Mouse (Mus musculus) spleen, postnatal 10 days (tissue): ENCODE data around the gene Vwc2l.

Experiments
- DNase-seq, 2 experiments: peaks; one replicate each; pipeline ENCODE4 v3.0.0; 2021 to 2022; ENCODE audit warnings: low spot score in 2 of 2

The Vwc2l gene

DNA sequence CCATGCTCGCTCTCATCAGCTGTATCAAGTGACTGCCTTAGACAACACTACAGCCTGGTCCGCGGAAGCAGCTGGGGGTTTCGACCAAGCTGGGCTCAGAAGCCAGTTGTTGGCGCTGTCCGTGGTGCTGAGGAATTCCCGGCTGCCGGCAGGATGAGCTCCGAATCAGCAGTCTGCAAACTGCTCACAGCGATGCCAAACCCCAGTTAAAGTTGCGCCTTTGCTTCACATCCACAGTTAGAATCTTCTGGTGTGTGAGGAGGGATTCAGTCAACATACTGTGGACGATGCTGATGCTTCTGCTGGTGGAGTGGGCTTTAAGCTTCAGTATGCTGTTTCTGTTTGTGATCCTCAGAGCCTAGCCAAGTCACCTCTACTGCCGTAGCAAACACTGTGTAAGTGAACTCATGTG is at the start of gene Vwc2l:
Gene Vwc2l (plus strand): TSS at position 61 of the 412 bp plus-strand sequence.
- peak in 1 of 2 experiments; percentile 42 for DNase-seq

DNA sequence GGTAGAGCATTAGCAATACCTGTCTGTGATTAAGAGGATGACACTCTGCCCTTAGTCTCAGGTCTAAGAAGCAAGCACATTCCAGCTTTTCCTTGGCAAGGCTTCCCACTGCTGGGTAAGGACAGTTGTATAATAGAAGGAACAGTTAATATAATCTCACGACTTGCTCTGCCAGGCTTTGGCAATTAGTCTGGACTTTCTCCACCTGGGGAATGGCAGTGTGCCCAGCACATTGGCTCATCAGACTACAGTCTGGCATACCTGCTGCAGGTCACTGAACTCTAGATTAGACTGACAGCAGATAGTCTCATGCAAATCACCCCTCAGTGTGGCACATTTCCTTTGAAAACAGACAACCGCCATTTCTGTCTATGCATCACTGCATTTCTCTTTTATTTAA is 33.0 kb upstream of the Vwc2l start:
- DNase-seq: no peak

DNA sequence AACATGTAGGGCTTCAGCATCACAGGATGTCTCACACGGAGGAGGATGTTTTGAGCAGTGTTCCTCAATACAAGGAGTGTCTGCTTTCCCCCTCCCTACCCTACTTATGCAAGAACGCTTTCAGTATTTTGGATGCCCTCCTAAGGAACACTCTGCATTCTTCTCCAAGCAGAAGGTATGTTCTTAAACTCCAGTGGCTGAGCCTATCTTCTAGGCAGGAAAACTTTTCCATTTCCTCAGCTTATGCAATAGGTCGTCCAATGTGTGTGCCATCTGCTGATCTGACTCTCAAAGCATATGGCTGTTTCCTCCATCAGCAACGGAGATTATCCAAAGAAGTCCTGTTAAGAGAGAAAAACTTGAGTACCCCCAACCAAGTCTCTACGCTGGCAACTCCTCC is 25.2 kb upstream of the Vwc2l start:
- no peak for DNase-seq

DNA sequence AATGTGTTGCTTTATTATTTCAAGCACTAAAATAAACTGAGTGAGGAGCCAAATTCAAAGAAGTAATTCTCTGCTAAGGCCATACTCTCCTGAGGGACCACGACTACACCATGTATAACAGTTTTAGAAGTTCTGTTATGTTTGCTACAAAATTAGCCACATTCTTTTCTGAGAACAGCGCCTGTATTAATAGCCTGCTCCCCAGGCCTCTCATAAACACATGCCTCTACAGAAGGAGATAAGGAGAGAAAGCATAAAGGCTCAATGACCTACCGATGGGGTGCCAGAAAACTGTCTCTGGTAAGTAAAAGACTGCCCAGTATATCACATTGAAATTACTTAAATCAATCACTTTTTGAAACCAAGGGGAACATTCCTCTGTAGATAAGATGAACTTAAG is 21.6 kb upstream of the Vwc2l start:
- DNase-seq: no peak

DNA sequence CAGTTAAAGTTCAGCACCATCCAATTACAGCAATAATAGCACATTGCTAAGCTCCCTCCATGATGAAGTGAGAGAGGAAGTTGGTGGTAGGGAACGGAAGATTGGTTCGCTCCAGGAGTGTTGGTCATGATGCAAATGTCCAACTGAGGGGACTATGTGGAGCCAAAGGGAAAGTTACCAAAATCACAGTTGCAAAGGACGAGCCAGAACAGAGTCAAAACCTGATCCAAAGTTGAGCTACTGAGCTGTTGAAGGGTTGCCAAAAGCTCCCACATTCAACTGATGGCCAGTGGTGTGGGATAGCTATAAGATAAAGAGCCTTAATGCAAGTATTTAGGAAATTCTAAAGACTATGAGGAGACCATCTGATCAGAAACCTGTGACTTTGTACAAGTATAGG is 19.7 kb upstream of the Vwc2l start:
- no peak for DNase-seq

DNA sequence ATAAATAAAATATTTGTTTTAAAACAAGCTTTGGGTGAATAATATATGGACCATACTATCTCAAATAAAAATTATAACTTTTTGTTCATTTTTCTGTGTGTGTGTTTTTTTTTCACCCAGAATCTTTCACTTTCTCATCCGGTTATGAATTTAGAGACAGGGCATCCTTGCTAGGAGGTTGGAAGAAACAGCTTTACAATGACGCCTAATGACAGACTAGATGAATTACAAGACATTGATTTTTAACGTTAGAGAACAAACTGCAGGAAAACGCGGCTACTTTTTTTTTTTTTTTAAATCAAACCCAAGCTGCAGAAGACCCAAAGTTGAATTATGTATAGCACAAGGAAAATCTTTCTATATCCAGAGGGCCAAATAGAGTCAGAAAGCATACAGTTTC is 470 bp upstream of the Vwc2l start:
- no peak for DNase-seq

DNA sequence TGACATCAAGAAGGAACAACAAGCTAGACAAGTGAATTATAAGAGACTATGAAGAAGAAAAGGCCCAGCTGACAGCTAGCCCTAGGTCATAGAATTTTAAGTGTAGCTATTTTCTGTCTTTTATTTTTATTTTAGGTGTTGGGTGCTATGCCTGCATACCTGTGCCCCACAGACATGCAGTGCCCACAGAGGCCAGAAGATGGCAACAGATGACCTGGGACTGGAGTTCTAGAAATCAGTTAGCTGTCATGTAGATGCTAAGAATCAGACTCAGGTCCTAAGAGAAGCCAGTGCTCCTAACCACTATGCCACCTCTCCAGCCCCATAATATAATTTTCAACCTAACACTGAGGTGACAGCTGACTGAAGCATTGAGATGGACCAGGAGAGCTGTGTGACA is 61.6 kb downstream of the Vwc2l start:
- peak in 1 of 2 experiments; percentile 13 for DNase-seq

DNA sequence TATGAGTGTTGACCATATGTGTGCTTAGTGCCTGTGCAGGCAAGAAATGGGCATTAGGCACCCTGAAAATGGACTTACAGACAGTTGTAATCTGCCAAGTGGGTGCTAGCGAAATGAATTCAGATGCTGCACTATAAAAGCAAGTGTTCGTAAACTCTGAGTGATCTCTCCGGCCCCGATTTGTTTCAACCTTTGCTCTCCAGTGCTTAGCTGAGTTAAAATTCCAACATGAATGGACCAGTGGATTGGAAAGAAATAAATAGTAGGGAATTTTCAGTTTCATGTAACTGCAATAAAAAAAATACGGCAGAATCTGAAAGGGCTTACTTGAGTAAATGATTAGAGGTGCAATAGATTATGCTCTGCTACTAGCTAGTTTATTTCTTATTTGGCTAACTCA is 66.1 kb downstream of the Vwc2l start:
- DNase-seq: no peak

DNA sequence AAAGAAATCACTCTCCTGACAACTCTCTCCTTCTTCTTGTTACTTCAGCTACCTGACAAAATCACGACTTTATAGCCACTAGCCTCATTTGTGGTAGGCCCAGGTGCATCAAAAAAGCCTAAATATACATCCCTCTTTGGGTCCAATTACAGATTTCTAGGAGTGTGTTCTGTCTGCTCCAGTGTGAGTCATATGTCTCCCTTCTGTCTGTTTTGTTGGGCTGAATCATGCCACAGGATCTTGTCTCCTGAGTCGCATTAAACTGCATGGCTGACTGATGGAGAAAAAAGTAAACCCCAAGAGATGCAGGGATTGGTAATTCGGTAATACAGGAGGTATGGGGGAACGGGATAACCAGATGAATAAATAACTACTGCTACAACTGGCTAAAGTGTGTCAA is 69.6 kb downstream of the Vwc2l start:
- no peak for DNase-seq

DNA sequence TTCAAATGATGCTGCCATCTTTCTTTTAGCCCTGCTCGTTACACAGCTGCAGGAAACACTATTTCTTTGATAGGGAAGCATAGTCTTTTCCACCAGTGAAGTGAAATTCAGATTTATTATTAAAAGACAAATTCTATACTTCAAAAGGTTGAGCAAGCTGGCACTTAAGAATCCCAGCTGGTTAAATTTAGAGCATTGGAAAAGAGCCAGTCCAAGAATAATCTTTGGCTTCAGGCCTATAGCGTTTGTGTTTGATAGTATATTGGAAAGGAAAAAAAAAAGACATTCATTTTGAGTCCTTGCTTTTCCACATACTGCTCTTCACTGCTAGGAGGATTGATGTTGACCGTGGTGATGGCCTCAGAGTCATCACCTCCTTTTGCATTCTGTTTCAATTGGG is 77.9 kb downstream of the Vwc2l start:
- no peak for DNase-seq

DNA sequence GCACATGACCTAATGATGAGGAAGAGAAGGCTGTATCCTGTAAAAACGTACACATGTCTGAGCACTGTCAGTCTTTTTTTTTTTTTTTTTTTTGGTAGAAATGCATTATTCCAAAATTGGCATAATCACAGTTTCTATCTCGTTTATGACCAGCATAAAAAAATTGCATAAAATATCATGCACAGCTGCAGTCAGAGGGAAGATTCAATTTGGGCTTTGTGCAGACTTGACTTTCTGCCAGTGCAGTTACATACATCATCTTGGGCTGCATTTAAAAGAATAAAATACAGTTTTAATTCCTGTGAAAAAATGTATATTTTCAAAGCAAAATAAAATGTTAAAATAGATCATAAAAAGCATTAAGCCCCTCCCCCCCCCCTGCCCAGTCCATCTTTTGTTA is 97.6 kb downstream of the Vwc2l start:
- no peak for DNase-seq

DNA sequence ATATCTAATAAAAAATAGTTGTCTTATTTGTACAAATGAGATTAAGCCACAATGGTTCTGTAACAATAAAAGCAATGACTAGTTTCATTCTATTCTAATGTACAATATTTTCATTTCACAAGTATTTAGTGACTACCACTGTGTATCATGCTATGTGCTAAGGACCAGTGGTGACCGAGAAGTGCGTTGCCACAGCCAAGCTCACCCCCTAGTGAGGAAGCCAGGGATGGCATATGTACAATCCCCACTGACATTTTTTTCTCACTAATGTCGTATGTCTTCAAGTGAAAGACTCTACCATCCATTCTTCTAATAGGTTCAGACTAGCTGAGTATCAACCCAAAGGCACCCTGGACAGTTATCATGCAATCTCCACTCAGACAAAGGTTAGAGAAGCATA is 107.7 kb downstream of the Vwc2l start:
- no peak for DNase-seq

DNA sequence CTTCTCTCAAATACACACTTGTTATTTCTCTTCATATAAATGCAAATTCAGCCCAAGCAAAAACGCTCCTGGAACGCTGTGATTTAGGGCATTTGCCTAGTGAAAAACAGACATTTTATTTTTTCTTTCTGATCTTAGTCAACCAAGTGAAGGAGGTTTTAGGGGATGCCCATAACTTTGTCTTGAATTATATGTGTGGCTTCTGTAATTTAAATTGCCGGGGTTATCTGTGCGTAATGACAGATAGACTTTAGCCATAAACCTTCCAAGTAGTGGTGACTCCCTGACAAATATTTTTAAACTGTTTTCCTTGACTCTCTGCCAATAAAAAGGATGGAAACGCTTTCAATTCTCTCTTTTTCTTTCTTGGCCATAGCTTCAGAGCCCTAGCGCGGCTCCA is 116.7 kb downstream of the Vwc2l start:
- no peak for DNase-seq

DNA sequence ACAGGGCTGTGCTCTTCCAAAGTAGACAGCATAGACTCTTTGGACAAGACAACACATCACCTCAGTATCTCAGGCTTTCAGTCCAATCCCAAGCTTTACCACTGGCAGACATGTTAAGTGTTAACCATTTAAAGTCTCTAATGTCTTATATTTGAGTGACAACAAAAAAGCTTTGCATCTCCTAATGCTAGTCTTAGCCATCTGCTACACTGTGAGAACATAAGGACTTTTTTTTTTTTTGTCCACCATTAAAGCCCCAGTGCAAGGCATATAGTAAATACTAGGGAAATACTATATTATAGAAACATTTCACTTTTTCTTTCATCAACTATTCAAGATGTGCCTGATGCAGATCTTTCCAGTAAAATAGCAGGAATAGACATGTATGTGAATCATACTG is 119.8 kb downstream of the Vwc2l start:
- DNase-seq: no peak

DNA sequence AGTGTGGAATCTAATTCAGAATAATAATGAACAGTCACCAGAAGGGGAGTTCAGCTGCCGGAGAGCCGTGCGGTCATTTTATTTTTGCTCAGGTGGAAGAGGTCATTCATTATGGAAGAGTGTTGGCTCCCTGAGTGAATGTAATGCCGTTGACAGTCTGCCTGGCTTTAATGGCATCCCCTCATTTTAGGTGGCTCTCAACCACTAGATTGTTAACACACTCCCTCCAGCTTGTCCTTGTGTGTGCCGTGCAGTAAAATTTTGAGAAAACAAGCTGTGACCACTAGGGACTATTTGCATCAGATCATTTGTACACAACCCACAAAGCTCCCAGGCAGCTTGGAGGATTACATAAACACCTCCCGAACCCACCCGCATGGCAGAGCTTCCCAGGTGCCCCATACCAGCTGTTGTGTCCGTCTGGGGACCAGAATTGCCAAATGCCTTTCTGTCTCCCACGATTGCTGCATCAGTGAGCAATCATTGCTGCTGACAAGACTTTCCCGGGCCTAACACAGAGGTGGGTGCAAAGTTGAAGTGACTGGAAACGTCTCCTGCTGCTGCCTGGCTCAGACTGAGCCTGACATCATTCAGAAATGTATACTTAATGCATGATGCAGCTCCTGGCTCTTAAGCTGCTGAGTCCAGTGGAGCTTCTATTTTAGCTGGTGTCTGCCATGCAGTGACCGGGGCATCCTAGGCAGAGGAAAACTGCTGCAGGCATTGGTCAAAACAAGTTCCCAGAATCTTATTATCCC is 126.3 kb downstream of the Vwc2l start:
- DNase-seq: no peak

DNA sequence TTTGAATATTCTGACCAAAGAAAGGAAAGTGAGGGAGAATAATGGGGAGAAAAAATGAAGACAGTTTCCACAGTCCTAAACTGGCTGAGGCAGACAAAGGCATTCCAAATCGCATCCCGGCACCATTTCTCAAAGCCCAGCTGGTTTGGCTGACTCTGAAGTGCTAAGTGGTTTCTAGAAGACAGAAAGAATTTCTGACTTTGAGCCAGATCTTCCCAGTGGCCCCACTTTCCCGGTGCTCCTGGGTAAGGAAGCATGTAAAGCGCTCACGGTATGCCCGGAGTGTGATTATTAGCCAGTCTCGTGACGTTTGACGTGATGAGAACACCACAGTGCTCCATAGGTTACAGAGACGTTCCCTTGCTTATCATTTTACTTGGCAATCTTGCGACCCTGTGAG is 127.9 kb downstream of the Vwc2l start:
- DNase-seq: no peak

DNA sequence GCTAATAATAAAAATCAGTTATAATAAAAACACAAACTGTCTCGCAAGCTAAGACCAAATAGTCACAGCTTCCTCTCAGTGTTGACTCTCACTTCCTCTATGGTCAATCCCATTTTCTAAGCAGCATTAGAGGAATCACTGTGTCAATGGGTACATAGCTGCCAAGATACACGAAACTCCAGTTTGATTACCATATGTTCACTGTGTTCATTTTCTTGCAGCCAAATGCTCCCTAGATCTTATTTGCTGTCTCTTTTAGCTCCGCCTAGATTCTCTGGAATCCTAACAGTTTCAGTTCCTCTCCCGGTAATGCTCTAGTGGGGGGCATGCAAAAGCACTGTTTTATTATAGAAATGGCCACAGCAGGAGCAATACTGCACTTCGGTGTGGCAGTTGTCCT is 130.4 kb downstream of the Vwc2l start:
- no peak for DNase-seq

DNA sequence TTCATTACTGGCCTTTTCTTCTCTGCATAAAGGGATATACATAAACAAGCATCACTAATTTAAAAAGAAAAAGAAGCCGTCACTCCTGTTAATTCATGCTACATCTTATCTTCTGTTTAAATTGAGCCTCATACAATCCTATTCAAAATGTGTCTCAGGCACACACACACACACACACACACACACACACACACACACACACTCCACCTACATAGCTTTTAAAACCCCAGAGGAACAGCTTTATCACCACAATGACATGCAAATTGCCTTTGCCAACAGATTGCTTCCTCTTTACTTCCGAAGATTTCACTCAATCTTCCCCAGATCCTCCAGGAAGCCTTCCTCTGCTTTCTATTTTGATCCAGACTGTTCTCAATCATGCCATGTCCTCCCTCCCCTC is 136.2 kb downstream of the Vwc2l start:
- DNase-seq: no peak

DNA sequence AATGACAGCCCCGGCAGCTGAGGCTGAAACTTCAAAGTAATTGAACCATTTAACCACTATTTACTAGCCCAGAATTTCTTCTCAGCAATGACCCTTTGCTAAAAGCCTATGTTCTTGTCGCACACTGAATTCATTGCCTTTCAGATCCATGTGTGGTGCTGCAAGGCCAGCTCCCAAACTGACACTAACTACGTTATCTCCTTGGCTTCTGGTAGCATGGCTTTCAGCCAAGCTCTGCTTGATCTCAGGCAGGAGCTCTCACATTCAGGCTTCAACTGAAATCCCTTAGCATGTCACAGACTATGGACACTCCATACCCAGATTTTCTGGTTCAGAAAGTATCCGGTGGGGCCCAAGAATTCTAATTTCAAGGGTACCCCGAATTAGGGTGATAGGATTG is 140.6 kb downstream of the Vwc2l start:
- no peak for DNase-seq

DNA sequence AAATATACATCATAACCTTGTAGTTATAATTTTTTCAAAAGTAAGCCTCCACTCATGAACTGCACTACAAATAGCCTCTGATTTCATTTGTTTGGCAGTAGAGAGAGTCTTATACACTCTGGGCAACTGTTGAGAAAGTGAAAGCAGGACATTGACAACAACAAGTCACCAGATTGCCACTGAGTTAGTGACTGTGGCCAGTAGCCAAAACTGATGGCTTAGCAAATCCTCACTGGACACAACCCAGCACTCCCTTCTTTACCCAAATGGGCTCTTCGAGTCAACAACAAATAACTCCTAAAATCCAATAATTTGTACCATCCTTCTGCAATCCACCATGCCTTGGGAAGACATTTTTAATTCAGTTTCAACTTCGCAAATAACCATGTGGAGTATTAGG is 155.0 kb downstream of the Vwc2l start:
- no peak for DNase-seq

DNA sequence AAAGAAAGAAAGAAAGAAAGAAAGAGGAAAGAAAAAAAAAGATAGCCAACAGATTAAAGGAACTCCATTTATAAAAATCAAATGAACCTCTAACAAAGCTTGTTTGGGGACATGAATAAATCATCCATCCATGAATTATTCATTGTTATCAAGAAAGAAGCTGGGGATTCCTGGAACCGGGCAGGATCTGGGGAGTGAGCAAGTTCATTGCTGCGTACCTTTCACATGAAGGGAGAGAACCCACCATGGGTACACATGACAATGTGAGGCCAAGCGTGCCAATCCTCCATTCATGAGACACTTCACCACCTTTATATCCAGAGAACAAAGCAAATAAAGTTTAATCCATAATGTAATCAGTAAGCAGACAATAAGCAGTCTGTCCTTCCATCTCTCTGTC is 155.8 kb downstream of the Vwc2l start:
- DNase-seq: no peak

DNA sequence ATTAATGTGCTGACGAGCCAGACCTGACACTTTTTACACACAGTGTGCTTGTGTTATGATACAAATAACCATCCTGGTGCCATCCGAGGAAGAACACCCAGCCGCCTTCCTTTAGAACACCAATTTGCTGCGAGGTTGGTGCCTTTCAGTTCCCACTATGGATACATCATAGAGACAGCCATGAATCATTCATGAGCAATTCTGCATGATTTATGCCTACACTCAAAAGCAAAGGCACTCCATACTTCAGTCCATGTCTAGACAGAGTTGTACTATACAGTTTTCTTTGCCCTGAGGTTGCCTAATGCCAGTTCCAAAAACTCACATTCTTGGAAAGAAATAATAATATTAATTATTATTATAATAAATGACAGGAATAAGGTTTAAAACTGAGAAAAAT is 158.6 kb downstream of the Vwc2l start:
- DNase-seq: no peak

DNA sequence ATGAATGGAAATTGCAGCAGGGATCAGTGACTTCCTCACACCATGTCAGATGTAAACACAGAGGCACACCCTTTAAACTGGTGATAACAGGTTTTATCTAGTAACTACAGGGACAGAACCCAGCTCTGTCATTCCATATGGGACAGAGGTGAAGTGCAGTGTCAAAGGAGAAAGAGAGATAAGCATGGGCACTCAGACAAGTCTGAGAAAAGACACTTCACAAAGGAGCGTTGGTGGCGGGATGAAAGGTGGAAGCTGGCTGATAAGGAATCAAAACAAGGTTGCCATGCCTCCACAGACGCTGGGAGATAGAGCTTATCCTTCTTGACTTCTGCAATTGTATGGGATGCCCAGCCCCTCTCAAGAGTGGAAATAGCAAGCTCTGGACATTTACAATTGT is 176.8 kb downstream of the Vwc2l start:
- no peak for DNase-seq

DNA sequence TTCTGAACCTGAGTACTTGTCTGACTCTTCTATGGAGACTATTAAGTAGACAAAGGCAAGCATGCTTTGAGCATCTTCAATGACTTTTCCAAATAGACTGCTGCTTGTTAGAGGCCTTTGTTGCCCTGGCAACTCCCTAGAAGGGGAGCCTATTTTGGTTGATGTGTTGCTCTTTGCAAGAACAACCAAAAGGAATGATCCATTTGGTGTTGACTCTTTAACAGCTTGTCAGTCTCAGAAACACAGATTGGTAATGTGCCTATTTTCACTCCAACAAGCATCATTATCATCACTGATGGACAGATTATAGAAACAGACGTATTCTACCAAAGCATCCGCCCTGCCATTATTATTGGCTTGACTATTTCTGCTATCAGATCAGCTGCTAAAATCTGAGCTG is 181.9 kb downstream of the Vwc2l start:
- DNase-seq: no peak
